Mouse (Mus musculus) CH12.LX (cell line): ENCODE measurements around the gene Rreb1. TPM values are rescaled to one million over a fixed set of nuclear protein-coding genes. Genes with fewer than 3 reads are reported as not detected.

ENCODE experiments used
- DNase-seq: peaks from one replicate; pipeline ENCODE4 v3.0.0-alpha.2; 2013; ENCODE audit errors: extremely low read depth
- H3K27ac ChIP-seq: 2 replicates; pipeline ENCODE4 v1.5.1; 2012; ENCODE audit warnings: low read depth, mild to moderate bottlenecking, control low read depth, moderate library complexity; ENCODE audit not compliant: insufficient read depth
- H3K27me3 ChIP-seq: replicated peaks from 2 replicates; pipeline ENCODE3; 2012; ENCODE audit warnings: inconsistent platforms
- H3K36me3 ChIP-seq, 2 experiments: replicated peaks in 1 of 2; 2 replicates each; pipeline versions ENCODE3 to v1.6.1; 2012; ENCODE audit warnings: inconsistent platforms in 1 of 2, low read length in 1 of 2, mild to moderate bottlenecking in 1 of 2, mixed read lengths in 1 of 2, moderate library complexity in 1 of 2; ENCODE audit not compliant: control insufficient read depth in 1 of 2, insufficient read depth in 1 of 2
- H3K4me1 ChIP-seq, 2 experiments: 2 replicates each; pipeline ENCODE4 v1.6.1; 2012; ENCODE audit warnings: inconsistent platforms in 1 of 2, moderate library complexity in 1 of 2; ENCODE audit not compliant: insufficient read depth in 2 of 2, control insufficient read depth in 1 of 2
- H3K4me2 ChIP-seq: 2 replicates; pipeline ENCODE4 v1.6.1; 2012; ENCODE audit warnings: low read depth, mild to moderate bottlenecking, control low read depth; ENCODE audit not compliant: poor library complexity, insufficient read depth, severe bottlenecking
- H3K4me3 ChIP-seq, 3 experiments: fragments of 150-350 bp in 1 of 3; sonication (generic) in 1 of 3; replicated peaks in 1 of 3; 2 replicates each; pipeline versions ENCODE3 to v1.5.1; 2011 to 2012; ENCODE audit warnings: low read depth in 2 of 3, low read length in 2 of 3, mild to moderate bottlenecking in 2 of 3, moderate library complexity in 2 of 3, control low read depth in 1 of 3, improper control_type of control experiment in 1 of 3, inconsistent platforms in 1 of 3, mixed read lengths in 1 of 3; ENCODE audit not compliant: poor library complexity in 1 of 3
- H3K79me2 ChIP-seq: replicated peaks from 2 replicates; pipeline ENCODE4 v1.6.1; 2012; ENCODE audit warnings: mild to moderate bottlenecking, moderate library complexity; ENCODE audit not compliant: control insufficient read depth, poor library complexity, insufficient read depth, severe bottlenecking; ENCODE audit errors: extremely low read depth
- H3K9ac ChIP-seq: 2 replicates; pipeline ENCODE4 v1.6.1; 2012; ENCODE audit warnings: low read depth, mild to moderate bottlenecking, control low read depth, moderate library complexity; ENCODE audit not compliant: insufficient read depth
- H3K9me3 ChIP-seq: replicated peaks from 2 replicates; pipeline ENCODE3; 2012; ENCODE audit warnings: low read length, inconsistent platforms, mixed read lengths
- BHLHE40 ChIP-seq: IDR thresholded peaks from 2 replicates; pipeline ENCODE4 v1.6.1; 2011; ENCODE audit warnings: mild to moderate bottlenecking, low read depth, low read length, improper control_type of control experiment
- CHD1 ChIP-seq: IDR thresholded peaks from 2 replicates; pipeline ENCODE4 v1.6.1; 2012; ENCODE audit warnings: low read depth, low read length, improper control_type of control experiment, inconsistent platforms
- CTCF ChIP-seq, 2 experiments: IDR thresholded peaks in 1 of 2; conservative IDR thresholded peaks in 1 of 2; 2 replicates each; pipeline ENCODE4 v1.5.1; 2011 to 2012; ENCODE audit warnings: low read depth in 2 of 2, low read length in 2 of 2, improper control_type of control experiment in 1 of 2, inconsistent platforms in 1 of 2, mild to moderate bottlenecking in 1 of 2, moderate library complexity in 1 of 2
- ETS1 ChIP-seq: conservative IDR thresholded peaks from 2 replicates; pipeline ENCODE4 v1.6.1; 2012; ENCODE audit warnings: low read depth, mild to moderate bottlenecking, inconsistent platforms, low read length, improper control_type of control experiment, moderate library complexity
- IRF4 ChIP-seq: IDR thresholded peaks from 2 replicates; pipeline ENCODE4 v1.6.1; 2014; ENCODE audit warnings: low read depth, mild to moderate bottlenecking, inconsistent platforms, low read length, improper control_type of control experiment
- JUN ChIP-seq: IDR thresholded peaks from 2 replicates; pipeline ENCODE4 v1.6.1; 2011; ENCODE audit warnings: low read depth, mild to moderate bottlenecking, low read length, improper control_type of control experiment, moderate library complexity; ENCODE audit not compliant: insufficient read depth
- JUND ChIP-seq: conservative IDR thresholded peaks from 2 replicates; pipeline ENCODE4 v1.6.1; 2011; ENCODE audit warnings: low read depth, low read length, improper control_type of control experiment
- MAFK ChIP-seq: IDR thresholded peaks from 2 replicates; pipeline ENCODE4 v1.6.1; 2011; ENCODE audit warnings: low read length, improper control_type of control experiment; ENCODE audit not compliant: insufficient replicate concordance
- MAZ ChIP-seq: IDR thresholded peaks from 2 replicates; pipeline ENCODE4 v1.6.1; 2012; ENCODE audit warnings: low read depth, mild to moderate bottlenecking, inconsistent platforms, low read length, improper control_type of control experiment, moderate library complexity
- MEF2A ChIP-seq: IDR thresholded peaks from 2 replicates; pipeline ENCODE4 v1.6.1; 2014; ENCODE audit warnings: low read depth, mild to moderate bottlenecking, inconsistent platforms, low read length, improper control_type of control experiment, borderline replicate concordance
- MYC ChIP-seq: IDR thresholded peaks from 2 replicates; pipeline ENCODE4 v1.6.1; 2011; ENCODE audit warnings: low read depth, mild to moderate bottlenecking, improper control_type of control experiment, low read length
- PAX5 ChIP-seq: IDR thresholded peaks from 2 replicates; pipeline ENCODE4 v1.6.1; 2012; ENCODE audit warnings: low read length, inconsistent platforms, mixed read lengths
- POLR2A ChIP-seq: IDR thresholded peaks from 2 replicates; pipeline ENCODE4 v1.6.1; 2011; ENCODE audit warnings: low read depth, mild to moderate bottlenecking, improper control_type of control experiment, low read length
- POLR2AphosphoS2 ChIP-seq: IDR thresholded peaks from 2 replicates; pipeline ENCODE4 v1.6.1; 2011; ENCODE audit warnings: low read depth, low read length, improper control_type of control experiment
- RCOR1 ChIP-seq: conservative IDR thresholded peaks from 2 replicates; pipeline ENCODE4 v1.6.1; 2012; ENCODE audit warnings: low read depth, mild to moderate bottlenecking, inconsistent platforms, low read length, improper control_type of control experiment
- USF1 ChIP-seq: IDR thresholded peaks from 2 replicates; pipeline ENCODE4 v1.6.1; 2014; ENCODE audit warnings: low read depth, mild to moderate bottlenecking, inconsistent platforms, low read length, improper control_type of control experiment
- ZKSCAN1 ChIP-seq: IDR thresholded peaks from 2 replicates; pipeline ENCODE4 v1.6.1; 2012; ENCODE audit warnings: low read depth, inconsistent platforms, low read length, improper control_type of control experiment, borderline replicate concordance
- ZMIZ1 ChIP-seq: IDR thresholded peaks from 2 replicates; pipeline ENCODE4 v1.6.1; 2012; ENCODE audit warnings: low read depth, mild to moderate bottlenecking, inconsistent platforms, low read length, improper control_type of control experiment
- dilution Hi-C: fragments of 300-500 bp; cut with MboI; formaldehyde crosslinking; loops from 2 replicates; pipeline ENCODE4 v1.14.3; 2020; ENCODE audit warnings: low sequenced_read_pairs; ENCODE audit not compliant: extremely low pct_unique_long_range_greater_than_20kb, extremely low pct_ligation_motif_present
- in situ Hi-C: fragments of 300-500 bp; cut with MboI; formaldehyde crosslinking; loops from 3 replicates; pipeline ENCODE4 v1.14.3; 2019; ENCODE audit warnings: low sequenced_read_pairs, low pct_ligation_motif_present, low pct_unique_long_range_greater_than_20kb, mixed read lengths
- polyA plus RNA-seq: library from polyadenylated mRNA; unstranded; fragments of >175 nt; gene quantifications from 2 replicates; pipeline ENCODE4 v1.2.1, GENCODE M21; 2012; ENCODE audit warnings: low read depth; ENCODE audit not compliant: insufficient read length
- total RNA-seq, 2 experiments: library from RNA; depleted of rRNA; stranded (reverse); fragments of 300-350 nt in 1 of 2; fragments of >200 nt in 1 of 2; gene quantifications; 2 replicates each; pipeline ENCODE4 v1.2.3; 2012 to 2014

The Rreb1 gene
- total and polyA plus RNA-seq, 3 experiments = 1.0 to 10.2 (median 5.3) TPM

DNA sequence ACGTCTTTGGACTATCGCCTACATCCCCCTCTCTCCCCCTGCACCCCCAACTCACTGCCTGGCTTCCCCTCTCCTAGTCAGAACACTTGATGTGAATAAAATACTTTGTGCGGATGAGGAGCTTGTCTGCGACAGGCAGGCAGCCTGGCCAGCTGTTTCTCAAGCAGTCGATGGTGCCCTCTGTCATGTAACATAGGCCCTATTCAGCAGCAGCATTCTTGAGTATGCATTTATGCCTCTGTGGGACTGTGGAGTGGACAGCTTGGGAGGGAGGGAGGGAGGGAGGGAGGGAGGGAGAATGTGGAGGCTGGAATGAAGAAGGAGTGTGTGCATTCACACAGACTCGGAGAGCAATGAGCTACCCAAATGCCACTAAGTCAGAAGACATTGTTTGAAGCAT, 84.3 kb downstream of the Rreb1 start:
- DNase-seq = no peak
- peaks cover 35 to 88% of the 10 kb centered on the region in 2 experiments for H3K4me1 ChIP-seq
- in situ Hi-C loops = no loop called here
- H3K79me2 ChIP-seq = peaks cover 51% of the 10 kb centered on the region
- dilution Hi-C loops = no loop called here
- TF ChIP-seq MAFK = no peak
- no peak for TF ChIP-seq JUND
- H3K9ac ChIP-seq = no peak overlapping the region
- H3K27ac ChIP-seq = no peak overlapping the region
- no peak overlapping the region for H3K4me3 ChIP-seq
- peaks cover 2% of the 10 kb centered on the region for H3K9me3 ChIP-seq
- H3K36me3 ChIP-seq = peaks cover 4 to 12% of the 10 kb centered on the region in 2 experiments
- H3K4me2 ChIP-seq = no peak overlapping the region
- H3K27me3 ChIP-seq = no peaks in the 10 kb centered on the region

DNA sequence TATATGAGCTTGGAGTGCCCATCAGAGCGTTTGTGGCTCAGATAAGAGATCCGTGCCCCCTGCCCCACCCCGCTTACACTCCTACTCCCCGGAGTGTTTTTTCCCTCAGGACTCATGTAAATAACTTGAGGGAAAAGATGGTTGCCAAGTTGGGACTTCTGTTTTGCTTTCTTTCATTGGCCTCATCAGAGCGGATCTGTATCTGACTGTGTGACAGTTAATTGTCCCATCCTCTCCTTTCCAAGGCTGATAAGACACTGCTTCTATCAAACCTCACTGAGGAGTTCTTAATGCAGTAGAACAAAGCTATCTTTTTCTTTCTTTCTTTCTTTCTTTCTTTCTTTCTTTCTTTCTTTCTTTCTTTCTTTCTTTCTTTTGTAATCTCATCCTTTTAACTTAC, 85.4 kb downstream of the Rreb1 start:
- peaks cover 50% of the 10 kb centered on the region for H3K79me2 ChIP-seq
- peaks cover 2% of the 10 kb centered on the region for H3K9me3 ChIP-seq
- H3K4me2 ChIP-seq = no peak overlapping the region
- peaks cover 4 to 12% of the 10 kb centered on the region in 2 experiments for H3K36me3 ChIP-seq
- peaks cover 35 to 96% of the 10 kb centered on the region in 2 experiments for H3K4me1 ChIP-seq
- H3K27ac ChIP-seq = no peak overlapping the region
- no peak for DNase-seq
- no peaks in the 10 kb centered on the region for H3K27me3 ChIP-seq
- H3K4me3 ChIP-seq = no peak overlapping the region
- no peak overlapping the region for H3K9ac ChIP-seq
- TF ChIP-seq JUN (no peak), IRF4 (no peak), ETS1 (no peak), CHD1 (no peak)
- in situ Hi-C loops = no loop called here
- dilution Hi-C loops = no loop called here

DNA sequence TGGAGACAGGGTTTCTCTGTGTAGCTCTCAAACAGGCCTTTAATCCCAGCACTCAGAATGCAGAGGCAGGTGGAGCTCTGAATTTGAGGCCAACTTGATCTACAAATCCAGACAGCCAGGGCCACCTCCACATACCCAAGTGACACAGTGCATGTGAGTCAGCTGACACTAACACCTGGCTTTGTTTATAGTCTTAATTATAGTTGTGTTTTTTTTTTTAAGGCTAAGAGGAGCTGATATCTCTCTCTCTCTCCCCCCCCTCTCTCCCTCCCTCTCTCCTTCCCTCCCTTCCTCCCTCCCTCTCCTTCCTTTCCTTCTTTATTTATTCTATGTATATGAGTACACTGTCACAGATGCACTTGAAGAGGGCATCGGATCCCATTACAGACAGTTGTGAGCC, 86.5 kb downstream of the Rreb1 start:
- Histone ChIP-seq H3K9ac (no peak overlapping the region), H3K4me3 (no peak overlapping the region), H3K4me2 (no peak overlapping the region), H3K27ac (no peak overlapping the region), H3K9me3 (peaks cover 2% of the 10 kb centered on the region), H3K36me3 (peaks cover 4 to 12% of the 10 kb centered on the region in 2 experiments), H3K79me2 (peaks cover 44% of the 10 kb centered on the region), H3K4me1 (peaks cover 32 to 86% of the 10 kb centered on the region in 2 experiments), H3K27me3 (no peaks in the 10 kb centered on the region)
- DNase-seq = no peak
- dilution Hi-C loops = no loop called here
- no peak for TF ChIP-seq IRF4
- TF ChIP-seq PAX5 = no peak
- TF ChIP-seq ZMIZ1 = no peak
- no peak for TF ChIP-seq BHLHE40
- TF ChIP-seq POLR2AphosphoS2 = no peak
- TF ChIP-seq RCOR1 = no peak
- TF ChIP-seq MYC = no peak
- no peak for TF ChIP-seq CTCF (conservative IDR thresholded peaks at IDR 0.05 in 1 of 2, IDR thresholded peaks at IDR 0.05 in 1 of 2; ENCODE audit: low read depth in 2 of 2, low read length in 2 of 2)
- TF ChIP-seq USF1 = no peak
- no peak for TF ChIP-seq MAZ
- TF ChIP-seq ZKSCAN1 = no peak
- no peak for TF ChIP-seq MEF2A
- no peak for TF ChIP-seq POLR2A
- in situ Hi-C loops = no loop called here
